Mouse (Mus musculus): ENCODE results near the gene Xylt1.

Xylt1 gene

GRCm38 (mm10) chr7:117563939-117564499, 183.2 kb downstream of the Xylt1 start:
- DNase-seq (ENCODE audit: low read depth, low spot score) = no peak

DNA sequence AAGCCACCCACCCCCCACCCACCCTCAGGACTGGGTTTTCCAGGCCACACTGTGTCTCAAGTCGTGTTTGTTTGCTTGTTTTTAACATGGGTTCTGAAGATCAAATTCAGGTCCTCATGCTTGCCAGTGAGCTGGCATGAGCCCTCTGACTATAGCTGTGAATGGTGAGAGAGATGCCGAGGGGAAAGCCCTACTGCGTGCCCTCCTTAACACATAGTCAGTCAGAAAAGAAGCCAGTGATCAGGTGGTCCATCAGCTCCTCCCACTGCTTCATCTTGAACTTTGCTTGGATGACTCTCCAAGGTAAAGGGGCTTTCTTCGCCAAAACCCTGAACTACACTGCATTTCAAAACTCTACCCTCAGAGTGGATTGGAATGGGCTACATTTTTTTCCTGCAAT, 183.8 kb downstream of the Xylt1 start:
- no peak for DNase-seq (ENCODE audit: low read depth, low spot score)

- no peak for DNase-seq (ENCODE audit: low read depth, low spot score)
Measured at GRCm38 (mm10) chr7:117566115-117566514, 185.3 kb downstream of the Xylt1 start.

GRCm38 (mm10) chr7:117566833-117567232, 186.1 kb downstream of the Xylt1 start:
- no peak for DNase-seq (ENCODE audit: low read depth, low spot score)

DNA sequence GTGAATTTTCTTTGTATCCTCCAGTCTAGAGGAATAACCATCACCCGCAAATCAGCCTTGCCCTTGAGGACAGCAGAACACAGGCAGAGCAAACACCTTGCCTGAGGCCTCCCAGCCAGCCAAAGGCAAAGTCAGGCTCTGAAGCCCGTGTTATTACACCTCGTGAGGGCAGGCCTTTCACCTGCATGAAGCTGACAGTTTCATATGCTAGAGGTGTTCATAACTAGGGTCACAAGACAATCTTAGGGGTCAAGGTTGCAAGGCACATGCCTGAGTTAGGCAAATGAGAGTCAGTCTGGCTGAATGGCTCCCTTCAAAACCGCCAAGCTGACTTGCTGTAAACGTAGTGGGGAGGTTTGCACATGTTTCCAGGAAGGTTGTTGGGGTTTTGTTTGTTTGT, 186.5 kb downstream of the Xylt1 start:
- no peak for DNase-seq (ENCODE audit: low read depth, low spot score)

- no peak for DNase-seq (ENCODE audit: low read depth, low spot score)
Measured at GRCm38 (mm10) chr7:117567653-117568340, 187.0 kb downstream of the Xylt1 start.

GRCm38 (mm10) chr7:117571131-117571530, 190.4 kb downstream of the Xylt1 start:
- DNase-seq (ENCODE audit: low read depth, low spot score) = no peak

GRCm38 (mm10) chr7:117571713-117572112, 190.9 kb downstream of the Xylt1 start:
- DNase-seq (ENCODE audit: low read depth, low spot score) = no peak

DNA sequence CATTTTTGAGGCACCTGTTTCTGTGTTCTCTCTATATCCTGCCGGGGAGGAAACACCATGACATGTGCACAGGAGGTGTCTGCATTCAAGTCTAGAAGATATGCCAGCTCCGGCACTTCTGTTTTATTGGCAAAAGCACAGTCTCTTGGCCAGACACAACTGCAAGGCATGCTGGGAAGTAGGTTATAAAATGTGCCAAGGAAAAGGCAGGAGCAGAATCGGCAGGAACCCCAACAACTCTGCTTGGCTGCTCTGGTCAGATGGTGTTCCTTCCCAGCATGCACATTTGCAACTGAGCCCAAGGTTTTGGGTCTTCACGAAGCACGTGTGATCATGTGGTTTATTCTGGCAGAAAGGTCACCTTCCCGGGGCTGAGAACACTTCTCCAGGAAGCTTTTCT, 192.4 kb downstream of the Xylt1 start:
- DNase-seq (ENCODE audit: low read depth, low spot score) = no peak

DNA sequence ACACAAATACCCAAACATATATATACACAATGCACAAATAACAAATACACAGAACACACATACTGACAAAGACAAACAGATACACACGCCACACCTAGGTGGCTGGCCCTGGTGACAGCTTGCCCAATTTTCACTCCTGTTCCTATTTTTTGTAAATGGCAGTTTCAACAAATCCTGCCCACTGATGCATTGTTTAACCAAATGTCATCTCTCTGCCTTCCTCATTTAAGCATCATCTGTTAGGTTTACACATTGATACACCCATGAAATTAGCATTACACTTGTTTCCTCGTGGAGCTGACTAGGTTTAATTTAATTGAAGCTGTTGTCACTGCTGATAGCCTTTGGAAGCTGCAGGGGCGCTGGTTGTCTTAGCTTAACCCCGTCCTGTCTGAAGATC, 194.6 kb downstream of the Xylt1 start:
- no peak for DNase-seq (ENCODE audit: low read depth, low spot score)

GRCm38 (mm10) chr7:117577035-117577434, 196.3 kb downstream of the Xylt1 start:
- no peak for DNase-seq (ENCODE audit: low read depth, low spot score)

GRCm38 (mm10) chr7:117585164-117585563, 204.4 kb downstream of the Xylt1 start:
- no peak for DNase-seq (ENCODE audit: low read depth, low spot score)

DNA sequence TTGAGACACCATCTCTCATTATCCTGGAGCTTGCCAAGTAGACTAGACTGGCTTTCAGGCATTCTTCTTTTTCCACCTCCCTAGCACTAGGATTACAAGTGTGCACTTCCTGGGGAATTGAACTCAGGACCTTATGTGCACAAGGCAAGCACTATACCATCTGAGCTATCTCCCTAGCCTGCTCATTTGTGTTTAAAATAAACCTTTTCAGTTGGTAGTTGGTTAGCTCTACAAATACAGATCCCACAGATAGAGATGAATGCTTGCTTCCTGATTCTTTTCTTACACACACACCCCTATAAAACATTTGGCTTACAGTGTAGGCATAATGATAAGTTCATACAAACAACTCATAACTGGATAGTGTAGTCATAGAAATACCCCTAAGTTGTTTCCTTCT, 206.0 kb downstream of the Xylt1 start:
- DNase-seq (ENCODE audit: low read depth, low spot score) = no peak

- no peak for DNase-seq (ENCODE audit: low read depth, low spot score)
Measured at GRCm38 (mm10) chr7:117587234-117587929, 206.6 kb downstream of the Xylt1 start.

- no peak for DNase-seq (ENCODE audit: low read depth, low spot score)
Measured at GRCm38 (mm10) chr7:117588426-117588825, 207.6 kb downstream of the Xylt1 start.

GRCm38 (mm10) chr7:117589359-117589758, 208.6 kb downstream of the Xylt1 start:
- DNase-seq (ENCODE audit: low read depth, low spot score) = no peak

- no peak for DNase-seq (ENCODE audit: low read depth, low spot score)
Measured at GRCm38 (mm10) chr7:117589820-117590219, 209.0 kb downstream of the Xylt1 start.

GRCm38 (mm10) chr7:117594191-117594590, 213.4 kb downstream of the Xylt1 start:
- DNase-seq (ENCODE audit: low read depth, low spot score) = no peak

DNA sequence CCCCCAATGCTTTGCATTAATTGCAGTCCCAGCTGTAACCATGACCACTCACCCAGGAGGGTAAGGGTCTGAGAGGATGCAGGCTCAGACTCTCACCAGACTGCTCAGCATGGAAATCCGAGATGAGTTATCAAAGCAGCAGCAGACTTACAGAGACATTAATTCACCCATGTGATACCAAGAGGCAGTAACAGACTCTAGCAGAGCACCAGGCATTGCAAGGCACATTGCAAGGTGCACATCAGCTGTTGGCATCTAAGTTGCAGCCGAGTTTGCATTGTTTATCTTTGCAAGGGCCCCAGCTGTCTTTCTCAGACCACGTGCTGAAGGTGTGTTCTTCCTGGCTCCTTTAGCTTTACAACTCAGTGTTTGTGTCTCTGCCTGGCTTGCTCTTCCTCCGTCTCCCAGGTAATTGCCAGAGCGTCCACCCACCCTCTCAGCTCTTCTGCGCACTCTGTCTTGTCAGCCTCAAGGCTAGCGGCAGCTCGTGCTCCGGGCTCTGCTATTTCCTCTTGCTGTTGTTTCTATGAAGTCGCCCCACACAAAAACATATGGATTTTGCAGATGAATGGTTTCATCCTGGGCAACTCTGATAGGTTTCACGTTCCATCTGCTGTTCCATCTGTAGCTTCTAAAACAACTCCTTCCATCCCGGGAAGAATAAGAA, 214.4 kb downstream of the Xylt1 start:
- no peak for DNase-seq (ENCODE audit: low read depth, low spot score)

DNA sequence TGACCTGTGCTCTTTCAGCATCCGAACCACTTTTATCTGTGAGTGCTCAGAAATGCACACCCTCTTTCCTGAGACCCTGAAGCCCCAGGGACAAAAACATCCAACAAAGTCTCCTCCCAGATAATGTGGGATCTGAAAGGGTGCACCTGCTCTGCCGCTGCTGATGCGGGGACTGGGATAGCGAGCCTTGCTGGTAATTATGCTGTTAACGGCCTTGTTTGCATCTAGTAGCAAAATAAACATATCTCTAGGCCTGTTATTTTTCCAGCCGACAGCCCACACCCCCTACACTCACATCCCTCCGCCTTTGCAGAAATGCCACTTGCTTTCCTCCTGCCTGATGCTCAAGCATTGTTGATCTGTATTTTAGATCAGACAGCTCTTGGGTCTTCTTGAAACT, 219.7 kb downstream of the Xylt1 start:
- DNase-seq (ENCODE audit: low read depth, low spot score) = no peak

DNA sequence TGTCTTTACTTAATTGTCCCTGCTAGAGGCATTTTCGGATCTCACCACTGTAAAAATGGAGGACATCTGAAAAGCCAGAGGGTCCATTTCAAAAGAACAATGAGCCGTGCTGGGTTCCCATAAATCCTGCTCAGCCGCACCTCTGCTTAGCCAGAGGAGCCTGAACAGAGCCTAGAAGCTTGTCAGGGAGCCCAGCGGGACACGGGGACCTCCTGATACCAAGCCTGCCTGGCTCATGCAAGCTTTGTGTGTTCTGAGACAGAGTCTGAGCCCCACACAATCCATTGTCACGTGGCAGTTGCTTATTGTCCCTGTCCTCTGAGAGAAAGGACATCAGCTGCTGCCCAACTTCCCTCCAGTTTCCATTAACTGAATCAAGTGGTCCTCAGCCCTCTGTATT, 229.7 kb downstream of the Xylt1 start:
- no peak for DNase-seq (ENCODE audit: low read depth, low spot score)

GRCm38 (mm10) chr7:117612788-117613473, 232.2 kb downstream of the Xylt1 start:
- DNase-seq (ENCODE audit: low read depth, low spot score) = no peak

Data from embryo, embryonic 11.5 days (tissue).